Mouse (Mus musculus): ENCODE results near the gene B4galnt4. TPM values are rescaled to one million over a fixed set of nuclear protein-coding genes. Genes with fewer than 3 reads are reported as not detected.
A peak's percentile ranks its signal among the peaks of the same experiment; 100 is the strongest.

The B4galnt4 gene
- polyA plus RNA-seq, 1 experiment from 2014 or later: 45.3 TPM

- Histone ChIP-seq H3K4me3 (peak overlapping the region; percentile 36), H3K9me3 (no peaks in the 10 kb centered on the region), H3K27ac (replicated peaks) (no peak overlapping the region), H3K36me3 (no peaks in the 10 kb centered on the region), H3K9ac (replicated peaks) (peak overlapping the region; percentile 43; the same call in 1 of the 2 replicates), H3K4me2 (replicated peaks) (peak overlapping the region; percentile 73), H3K27me3 (0 out of 2 replicates have a peak, but pooled peaks cover 5% of the 10 kb centered on the region), H3K4me1 (peaks cover 13% of the 10 kb centered on the region)
- 12% methylated on average over 21 of the region's 21 CpGs for WGBS
- peak; percentile 88 for ATAC-seq (ENCODE audit: low FRiP score, low read depth)
Observed at GRCm38 (mm10) chr7:141048226-141049218, 12.4 kb upstream of the B4galnt4 start.

- ATAC-seq (ENCODE audit: low FRiP score, low read depth): no peak
- peaks cover 13% of the 10 kb centered on the region for H3K4me1 ChIP-seq
- 91% methylated on average over 2 of the region's 2 CpGs for WGBS
- no peaks in the 10 kb centered on the region for H3K9me3 ChIP-seq
- H3K9ac ChIP-seq (replicated peaks): no peak overlapping the region
- no peak overlapping the region for H3K4me2 ChIP-seq (replicated peaks)
- H3K27me3 ChIP-seq: 0 out of 2 replicates have a peak, but pooled peaks cover 5% of the 10 kb centered on the region
- no peak overlapping the region for H3K4me3 ChIP-seq
- no peaks in the 10 kb centered on the region for H3K36me3 ChIP-seq
- no peak overlapping the region for H3K27ac ChIP-seq (replicated peaks)
Observed at GRCm38 (mm10) chr7:141049326-141049725, 11.6 kb upstream of the B4galnt4 start.

GRCm38 (mm10) chr7:141051060-141051685 lies 9.7 kb upstream of the B4galnt4 start:
- Histone ChIP-seq H3K4me2 (replicated peaks) (no peak overlapping the region), H3K27ac (replicated peaks) (no peak overlapping the region), H3K9me3 (no peaks in the 10 kb centered on the region; the same call in 1 of the 2 replicates), H3K4me1 (peaks cover 13% of the 10 kb centered on the region), H3K36me3 (peaks cover 3% of the 10 kb centered on the region; the same call in 1 of the 2 replicates), H3K9ac (replicated peaks) (no peak overlapping the region), H3K4me3 (no peak overlapping the region), H3K27me3 (0 out of 2 replicates have a peak, but pooled peaks cover 5% of the 10 kb centered on the region)
- ATAC-seq (ENCODE audit: low FRiP score, low read depth): no peak
- 74% methylated on average over 17 of the region's 17 CpGs for WGBS

- Histone ChIP-seq H3K4me2 (replicated peaks) (no peak overlapping the region), H3K4me1 (peaks cover 13% of the 10 kb centered on the region), H3K27ac (replicated peaks) (no peak overlapping the region), H3K36me3 (peaks cover 3% of the 10 kb centered on the region; the same call in 1 of the 2 replicates), H3K27me3 (0 out of 2 replicates have a peak, but pooled peaks cover 5% of the 10 kb centered on the region), H3K4me3 (no peak overlapping the region), H3K9me3 (no peaks in the 10 kb centered on the region; the same call in 1 of the 2 replicates), H3K9ac (replicated peaks) (no peak overlapping the region)
- ATAC-seq (ENCODE audit: low FRiP score, low read depth): no peak
- WGBS: 92% methylated on average over 4 of the region's 4 CpGs
Observed at GRCm38 (mm10) chr7:141052016-141052415, 8.9 kb upstream of the B4galnt4 start.

GRCm38 (mm10) chr7:141052421-141052820 lies 8.5 kb upstream of the B4galnt4 start:
- 0 out of 2 replicates have a peak, but pooled peaks cover 2% of the 10 kb centered on the region for H3K27me3 ChIP-seq
- peaks cover 3% of the 10 kb centered on the region; the same call in 1 of the 2 replicates for H3K36me3 ChIP-seq
- no peak overlapping the region for H3K9ac ChIP-seq (replicated peaks)
- H3K27ac ChIP-seq (replicated peaks): no peak overlapping the region
- no peaks in the 10 kb centered on the region; the same call in 1 of the 2 replicates for H3K9me3 ChIP-seq
- no peak for ATAC-seq (ENCODE audit: low FRiP score, low read depth)
- no peak overlapping the region for H3K4me3 ChIP-seq
- no peak overlapping the region for H3K4me2 ChIP-seq (replicated peaks)
- WGBS: 89% methylated on average over 2 of the region's 2 CpGs
- peaks cover 10% of the 10 kb centered on the region for H3K4me1 ChIP-seq

GRCm38 (mm10) chr7:141055785-141056184 lies 5.1 kb upstream of the B4galnt4 start:
- Histone ChIP-seq H3K4me2 (replicated peaks) (no peak overlapping the region), H3K27ac (replicated peaks) (no peak overlapping the region), H3K9ac (replicated peaks) (no peak overlapping the region), H3K9me3 (no peaks in the 10 kb centered on the region; the same call in 1 of the 2 replicates), H3K4me1 (peaks cover 5% of the 10 kb centered on the region; the same call in 1 of the 2 replicates), H3K36me3 (peaks cover 3% of the 10 kb centered on the region; the same call in 1 of the 2 replicates), H3K4me3 (no peak overlapping the region), H3K27me3 (no peaks in the 10 kb centered on the region)
- no peak for ATAC-seq (ENCODE audit: low FRiP score, low read depth)
- WGBS: 87% methylated on average over 4 of the region's 4 CpGs

GRCm38 (mm10) chr7:141056976-141057375 lies 3.9 kb upstream of the B4galnt4 start:
- H3K36me3 ChIP-seq: peaks cover 3% of the 10 kb centered on the region; the same call in 1 of the 2 replicates
- no peak overlapping the region for H3K4me3 ChIP-seq
- no peaks in the 10 kb centered on the region; the same call in 1 of the 2 replicates for H3K9me3 ChIP-seq
- no peak for ATAC-seq (ENCODE audit: low FRiP score, low read depth)
- H3K27ac ChIP-seq (replicated peaks): no peak overlapping the region
- peaks cover 10% of the 10 kb centered on the region for H3K4me1 ChIP-seq
- H3K4me2 ChIP-seq (replicated peaks): no peak overlapping the region
- H3K27me3 ChIP-seq: no peaks in the 10 kb centered on the region
- no peak overlapping the region for H3K9ac ChIP-seq (replicated peaks)
- 95% methylated on average over 6 of the region's 6 CpGs for WGBS

GRCm38 (mm10) chr7:141057541-141057940 lies 3.4 kb upstream of the B4galnt4 start:
- no peak overlapping the region for H3K4me2 ChIP-seq (replicated peaks)
- WGBS: 94% methylated on average over 1 of the region's 1 CpGs
- peaks cover 3% of the 10 kb centered on the region for H3K36me3 ChIP-seq
- no peak overlapping the region for H3K4me3 ChIP-seq
- H3K27ac ChIP-seq (replicated peaks): no peak overlapping the region
- H3K9me3 ChIP-seq: no peaks in the 10 kb centered on the region; the same call in 1 of the 2 replicates
- no peaks in the 10 kb centered on the region for H3K27me3 ChIP-seq
- no peak overlapping the region for H3K9ac ChIP-seq (replicated peaks)
- peaks cover 16% of the 10 kb centered on the region for H3K4me1 ChIP-seq
- ATAC-seq (ENCODE audit: low FRiP score, low read depth): no peak

GRCm38 (mm10) chr7:141058601-141059341 lies 2.1 kb upstream of the B4galnt4 start:
- peaks cover 22% of the 10 kb centered on the region for H3K4me1 ChIP-seq
- WGBS: 95% methylated on average over 14 of the region's 14 CpGs
- H3K27ac ChIP-seq (replicated peaks): no peak overlapping the region
- ATAC-seq (ENCODE audit: low FRiP score, low read depth): no peak
- no peak overlapping the region for H3K4me2 ChIP-seq (replicated peaks)
- no peaks in the 10 kb centered on the region; the same call in 1 of the 2 replicates for H3K9me3 ChIP-seq
- H3K4me3 ChIP-seq: no peak overlapping the region
- H3K27me3 ChIP-seq: no peaks in the 10 kb centered on the region
- no peak overlapping the region for H3K9ac ChIP-seq (replicated peaks)
- peaks cover 12% of the 10 kb centered on the region for H3K36me3 ChIP-seq

GRCm38 (mm10) chr7:141059929-141060328 lies 975 bp upstream of the B4galnt4 start:
- peaks cover 22% of the 10 kb centered on the region for H3K4me1 ChIP-seq
- H3K4me2 ChIP-seq (replicated peaks): peak overlapping the region; percentile 89
- H3K36me3 ChIP-seq: peaks cover 24% of the 10 kb centered on the region
- H3K4me3 ChIP-seq: peak overlapping the region; percentile 92
- no peaks in the 10 kb centered on the region for H3K27me3 ChIP-seq
- no peak; the same call in 1 of the 2 replicates for ATAC-seq (ENCODE audit: low FRiP score, low read depth)
- H3K27ac ChIP-seq (replicated peaks): peak overlapping the region; percentile 86
- H3K9ac ChIP-seq (replicated peaks): peak overlapping the region; percentile 97
- H3K9me3 ChIP-seq: no peaks in the 10 kb centered on the region; the same call in 1 of the 2 replicates
- 73% methylated on average over 2 of the region's 2 CpGs for WGBS

- Histone ChIP-seq H3K9ac (replicated peaks) (peak overlapping the region; percentile 97), H3K4me1 (peaks cover 22% of the 10 kb centered on the region), H3K36me3 (peaks cover 34% of the 10 kb centered on the region), H3K9me3 (no peaks in the 10 kb centered on the region), H3K27me3 (no peaks in the 10 kb centered on the region), H3K27ac (replicated peaks) (peak overlapping the region; percentile 86), H3K4me3 (peak overlapping the region; percentile 92), H3K4me2 (replicated peaks) (peak overlapping the region; percentile 89)
- WGBS: under 1% methylated on average over 37 of the region's 37 CpGs
- peak; percentile 74 for ATAC-seq (ENCODE audit: low FRiP score, low read depth)
Observed at GRCm38 (mm10) chr7:141061269-141061692, 377 bp downstream of the B4galnt4 start.
